Mouse (Mus musculus) mouse embryonic stem cell (cell line): Measurements from ENCODE around the gene Gnmt.

Source experiments
- in situ Hi-C, 2 experiments: fragments of 300-500 bp; cut with MboI; formaldehyde crosslinking; loops; 1 replicate in 1 of 2; 3 replicates in 1 of 2; pipeline ENCODE4 v1.14.3; 2019 to 2020; ENCODE audit warnings: low sequenced_read_pairs in 2 of 2, low pct_unique_long_range_greater_than_20kb in 1 of 2, mixed read lengths in 1 of 2; ENCODE audit not compliant: unreplicated experiment in 1 of 2

Gnmt gene

GRCm38 (mm10) chr17:46728904-46729318, at the start of gene Gnmt:
TSS of gene Gnmt (minus strand) at chr17:46729168.
- in situ Hi-C loops: no loop called here

- in situ Hi-C loops: loop anchor here in 1 of 2 experiments (10.0 kb wide), 1 partner anchor 109 kb away; no protein-coding TSS in a partner anchor
These were observed 47.1 kb upstream of the Gnmt start for GRCm38 (mm10) chr17:46776087-46776486.

GRCm38 (mm10) chr17:46775070-46775469, 46.1 kb upstream of the Gnmt start:
- in situ Hi-C loops: loop anchor here in 1 of 2 experiments (10.0 kb wide), 1 partner anchor 110 kb away; no protein-coding TSS in a partner anchor

DNA sequence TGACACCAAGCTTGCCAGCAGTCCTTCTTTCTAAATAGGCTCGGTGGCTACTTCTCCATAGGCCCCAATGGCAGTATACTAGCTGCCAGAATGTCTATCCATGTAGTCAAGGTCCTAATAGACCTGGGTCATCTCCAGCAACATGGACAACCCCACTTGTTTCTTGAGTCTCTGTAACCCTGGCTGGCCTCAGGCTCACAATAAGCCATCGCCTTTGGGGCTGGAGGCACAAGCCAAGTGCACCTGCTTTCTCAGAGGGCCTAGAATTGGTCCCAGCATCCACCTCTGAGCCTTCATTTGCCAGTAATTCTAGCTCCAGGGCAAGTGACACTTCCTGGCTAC, 45.1 kb upstream of the Gnmt start:
- in situ Hi-C loops: loop anchor here (10.0 to 25.0 kb wide), 2 partner anchors 111 to 238 kb away; partner anchors contain the start of gene Ubr2 (in 1 of the 2)

- in situ Hi-C loops: loop anchor here (10.0 to 25.0 kb wide), 2 partner anchors 111 to 239 kb away; partner anchors contain the start of gene Ubr2 (in 1 of the 2)
These were observed 44.5 kb upstream of the Gnmt start for GRCm38 (mm10) chr17:46773278-46774130.

- in situ Hi-C loops: loop anchor here (10.0 to 25.0 kb wide), 2 partner anchors 112 to 240 kb away; partner anchors contain the start of gene Ubr2 (in 1 of the 2)
These were observed 43.7 kb upstream of the Gnmt start, which contains the start of gene 2310039H08Rik for GRCm38 (mm10) chr17:46772404-46773277. TSS of gene 2310039H08Rik (plus strand) at chr17:46772635.

GRCm38 (mm10) chr17:46772038-46772403, 43.1 kb upstream of the Gnmt start:
- in situ Hi-C loops: loop anchor here (10.0 to 25.0 kb wide), 2 partner anchors 113 to 240 kb away; partner anchors contain the start of gene Ubr2 (in 1 of the 2)

GRCm38 (mm10) chr17:46771616-46772015, 42.6 kb upstream of the Gnmt start:
- in situ Hi-C loops: loop anchor here (10.0 to 25.0 kb wide), 2 partner anchors 113 to 241 kb away; partner anchors contain the start of gene Ubr2 (in 1 of the 2)

- in situ Hi-C loops: loop anchor here (10.0 to 25.0 kb wide), 2 partner anchors 114 to 241 kb away; partner anchors contain the start of gene Ubr2 (in 1 of the 2)
These were observed 42.1 kb upstream of the Gnmt start for GRCm38 (mm10) chr17:46771025-46771424.

DNA sequence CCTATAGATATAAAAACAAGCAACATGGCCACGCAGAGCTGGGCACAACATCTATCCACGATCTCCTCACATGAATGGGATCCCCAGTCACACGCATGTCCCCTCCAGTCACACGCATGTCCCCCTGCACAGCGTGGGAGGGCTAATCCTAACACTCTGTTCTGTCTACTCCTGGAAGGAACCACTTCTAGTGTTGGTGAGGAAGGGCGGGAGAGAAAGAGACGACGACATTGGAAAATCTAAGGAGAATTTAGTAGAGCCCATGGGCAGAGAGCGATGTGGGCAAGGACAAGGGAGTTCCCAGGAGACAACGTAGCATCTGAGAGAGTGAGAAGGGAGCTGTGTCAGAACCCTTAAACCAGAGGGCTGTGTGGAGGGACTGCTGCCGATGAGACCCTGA, 41.6 kb upstream of the Gnmt start:
- in situ Hi-C loops: loop anchor here (10.0 to 25.0 kb wide), 2 partner anchors 114 to 242 kb away; partner anchors contain the start of gene Ubr2 (in 1 of the 2)

GRCm38 (mm10) chr17:46767868-46768267, 38.9 kb upstream of the Gnmt start:
- in situ Hi-C loops: loop anchor here in 1 of 2 experiments (25.0 kb wide), 1 partner anchor 244 kb away; the partner anchor contains the start of gene Ubr2

GRCm38 (mm10) chr17:46764916-46765315, 35.9 kb upstream of the Gnmt start:
- in situ Hi-C loops: loop anchor here in 1 of 2 experiments (25.0 kb wide), 1 partner anchor 247 kb away; the partner anchor contains the start of gene Ubr2

- in situ Hi-C loops: loop anchor here in 1 of 2 experiments (25.0 kb wide), 1 partner anchor 249 kb away; the partner anchor contains the start of gene Ubr2
These were observed 34.6 kb upstream of the Gnmt start, which contains the start of gene Ptcra for GRCm38 (mm10) chr17:46763544-46763943. TSS of gene Ptcra (minus strand) at chr17:46763712.

GRCm38 (mm10) chr17:46758753-46759152, 29.8 kb upstream of the Gnmt start:
- in situ Hi-C loops: loop anchor here in 1 of 2 experiments (25.0 kb wide), 1 partner anchor 254 kb away; the partner anchor contains the start of gene Ubr2

GRCm38 (mm10) chr17:46751794-46752556, 23.0 kb upstream of the Gnmt start, which contains the start of gene Cnpy3:
TSS of gene Cnpy3 (minus strand) at chr17:46752214.
- in situ Hi-C loops: loop anchor here in 1 of 2 experiments (25.0 kb wide), 1 partner anchor 260 kb away; the partner anchor contains the start of gene Ubr2

- in situ Hi-C loops: loop anchor here in 1 of 2 experiments (25.0 kb wide), 1 partner anchor 261 kb away; the partner anchor contains the start of gene Ubr2
These were observed 22.3 kb upstream of the Gnmt start for GRCm38 (mm10) chr17:46751056-46751793.
